Mouse (Mus musculus) intestine, postnatal 0 days (tissue): ENCODE results near the gene Pin4. TPM values are rescaled to one million over a fixed set of nuclear protein-coding genes. Genes with fewer than 3 reads are reported as not detected.
A peak's percentile ranks its signal among the peaks of the same experiment; 100 is the strongest.

Experiments
- ATAC-seq: fragments of 200-750 bp; cut with Nextera tagmentation; 2 replicates; pipeline ENCODE4 v1.8.0; 2017; ENCODE audit warnings: mild to moderate bottlenecking, moderate TSS enrichment, moderate library complexity
- H3K27ac ChIP-seq: fragments of 300-500 bp; sonication (generic); 2 replicates; pipeline ENCODE4 v1.5.1; 2014; ENCODE audit warnings: mild to moderate bottlenecking, low read depth, low read length, moderate library complexity
- H3K27me3 ChIP-seq: fragments of 300-500 bp; sonication (generic); replicated peaks from 2 replicates; pipeline ENCODE4 v1.6.1; 2014; ENCODE audit warnings: low read length, mixed read lengths; ENCODE audit not compliant: control insufficient read depth, insufficient read depth
- H3K36me3 ChIP-seq: fragments of 300-500 bp; sonication (generic); 2 replicates; pipeline ENCODE4 v1.6.1; 2014; ENCODE audit warnings: mild to moderate bottlenecking, moderate library complexity; ENCODE audit not compliant: control insufficient read depth, insufficient read depth
- H3K4me1 ChIP-seq: fragments of 300-500 bp; sonication (generic); replicated peaks from 2 replicates; pipeline ENCODE4 v1.6.1; 2014; ENCODE audit warnings: antibody characterized with exemption, low read length, mixed read lengths; ENCODE audit not compliant: control insufficient read depth, insufficient read depth
- H3K4me2 ChIP-seq: fragments of 300-500 bp; sonication (generic); replicated peaks from 2 replicates; pipeline ENCODE4 v1.6.1; 2014; ENCODE audit warnings: low read depth, mild to moderate bottlenecking, moderate library complexity
- H3K4me3 ChIP-seq: fragments of 300-500 bp; sonication (generic); 2 replicates; pipeline ENCODE4 v1.5.1; 2014; ENCODE audit warnings: low read depth, low read length
- H3K9ac ChIP-seq: fragments of 300-500 bp; sonication (generic); 2 replicates; pipeline ENCODE4 v1.6.1; 2014; ENCODE audit warnings: mild to moderate bottlenecking, low read depth, low read length
- H3K9me3 ChIP-seq: fragments of 300-500 bp; sonication (generic); 2 replicates; pipeline ENCODE4 v1.6.1; 2016; ENCODE audit warnings: mixed run types; ENCODE audit not compliant: control insufficient read depth
- CTCF ChIP-seq: sonication (generic); IDR thresholded peaks from 2 replicates; pipeline ENCODE4 v1.5.1; 2016; ENCODE audit warnings: low read depth, mild to moderate bottlenecking, control low read depth, antibody characterized with exemption, moderate library complexity
- WGBS: fragments of 180-500 bp; shearing (Covaris S2); extraction: QIAGEN DNeasy Blood & Tissue Kit; methylation state at CpG from one replicate; pipeline ENCODE4 v1.1.7; 2014; 5-methylcytosine and 5-hydroxymethylcytosine counted together
- polyA plus RNA-seq: library from polyadenylated mRNA; unstranded; fragments of >200 nt; fragmentation: Nextera tagmentation; extraction: Ambion mirVana; gene quantifications from 2 replicates; pipeline ENCODE4 v1.2.1, GENCODE M21; 2015

Gene Pin4
- polyA plus RNA-seq, 1 experiment from 2014 or later, result 61.0 TPM

- Histone ChIP-seq H3K4me3 (no peak overlapping the region), H3K27me3 (0 out of 2 replicates have a peak, but pooled peaks cover 3% of the 10 kb centered on the region), H3K9ac (no peak overlapping the region), H3K4me2 (no peak overlapping the region), H3K27ac (no peak overlapping the region), H3K36me3 (no peaks in the 10 kb centered on the region), H3K4me1 (no peaks in the 10 kb centered on the region), H3K9me3 (no peaks in the 10 kb centered on the region)
- ATAC-seq, result no peak
- TF ChIP-seq CTCF, result no peak
- WGBS, result 84% methylated on average over 4 of the region's 4 CpGs
Observed at GRCm38 (mm10) chrX:102075158-102075557, 44.1 kb upstream of the Pin4 start.

GRCm38 (mm10) chrX:102076886-102077765 lies 42.1 kb upstream of the Pin4 start:
- Histone ChIP-seq H3K4me3 (no peak overlapping the region), H3K9me3 (no peaks in the 10 kb centered on the region), H3K36me3 (no peaks in the 10 kb centered on the region)

GRCm38 (mm10) chrX:102081076-102081475 lies 38.2 kb upstream of the Pin4 start:
- no peak overlapping the region for H3K4me3 ChIP-seq
- H3K27me3 ChIP-seq, result no peaks in the 10 kb centered on the region
- 52% methylated on average over 10 of the region's 10 CpGs for WGBS
- no peaks in the 10 kb centered on the region for H3K36me3 ChIP-seq
- no peaks in the 10 kb centered on the region for H3K9me3 ChIP-seq
- H3K27ac ChIP-seq, result no peak overlapping the region
- H3K4me2 ChIP-seq, result no peak overlapping the region
- H3K4me1 ChIP-seq, result no peaks in the 10 kb centered on the region
- TF ChIP-seq CTCF, result no peak
- no peak for ATAC-seq
- no peak overlapping the region for H3K9ac ChIP-seq

More at GRCm38 (mm10) chrX:102076886-102077765, 42.1 kb upstream of the Pin4 start:
- no peak for ATAC-seq
- Histone ChIP-seq H3K27me3 (no peaks in the 10 kb centered on the region), H3K27ac (no peak overlapping the region), H3K9ac (no peak overlapping the region), H3K4me2 (no peak overlapping the region), H3K4me1 (no peaks in the 10 kb centered on the region)
- WGBS, result 75% methylated on average over 7 of the region's 7 CpGs
- TF ChIP-seq CTCF, result no peak

- H3K27ac ChIP-seq, result no peak overlapping the region
- no peaks in the 10 kb centered on the region for H3K27me3 ChIP-seq
- no peak for ATAC-seq
- no peak overlapping the region for H3K9ac ChIP-seq
- no peaks in the 10 kb centered on the region for H3K36me3 ChIP-seq
- TF ChIP-seq CTCF, result no peak
- H3K4me2 ChIP-seq, result no peak overlapping the region
- 45% methylated on average over 7 of the region's 7 CpGs for WGBS
- H3K9me3 ChIP-seq, result no peaks in the 10 kb centered on the region
- H3K4me1 ChIP-seq, result no peaks in the 10 kb centered on the region
- no peak overlapping the region for H3K4me3 ChIP-seq
Observed at GRCm38 (mm10) chrX:102081573-102082279, 37.5 kb upstream of the Pin4 start.

GRCm38 (mm10) chrX:102082340-102082739 lies 36.9 kb upstream of the Pin4 start:
- WGBS, result 61% methylated on average over 5 of the region's 5 CpGs
- Histone ChIP-seq H3K4me2 (no peak overlapping the region), H3K4me3 (no peak overlapping the region), H3K27me3 (no peaks in the 10 kb centered on the region), H3K36me3 (no peaks in the 10 kb centered on the region), H3K27ac (no peak overlapping the region), H3K4me1 (no peaks in the 10 kb centered on the region), H3K9me3 (no peaks in the 10 kb centered on the region), H3K9ac (no peak overlapping the region)
- ATAC-seq, result no peak
- no peak for TF ChIP-seq CTCF

- peak; percentile 93 for ATAC-seq
- Histone ChIP-seq H3K9ac (no peak overlapping the region), H3K27me3 (no peaks in the 10 kb centered on the region), H3K4me1 (no peaks in the 10 kb centered on the region), H3K9me3 (no peaks in the 10 kb centered on the region), H3K4me3 (no peak overlapping the region), H3K36me3 (no peaks in the 10 kb centered on the region), H3K27ac (no peak overlapping the region; the same call in 1 of the 2 replicates), H3K4me2 (no peak overlapping the region)
- no peak for TF ChIP-seq CTCF
- 62% methylated on average over 8 of the region's 8 CpGs for WGBS
Observed at GRCm38 (mm10) chrX:102085798-102086443, 33.3 kb upstream of the Pin4 start.
